19 mouse cellular contexts compared by ENCODE assay signal in the genomic region with DNA sequence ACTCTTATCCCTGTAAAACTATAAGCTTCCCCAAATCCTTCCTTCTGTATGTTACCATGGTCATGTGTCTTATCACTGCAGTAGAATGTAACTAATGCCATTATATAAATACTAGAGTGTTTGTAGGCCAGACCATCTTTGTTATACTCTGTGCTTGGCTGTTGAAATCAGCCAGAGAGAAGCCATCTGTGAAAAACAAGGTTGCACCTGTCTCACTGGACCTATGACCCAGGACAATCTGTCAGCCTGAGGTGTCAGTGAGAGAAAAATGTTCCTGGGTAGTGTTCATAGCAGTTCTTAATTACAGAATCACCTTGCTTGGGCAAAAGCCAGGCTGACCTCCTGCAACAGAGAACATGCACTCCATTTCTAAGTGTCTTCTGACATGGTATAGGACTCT.
"Had no signal": no experiment of that assay in that cellular context is flagged by ENCODE, and none has a peak within 500 bp of the region (broad histone marks: within the 10 kb centered on the region; RNA-seq: fewer than 3 reads in every experiment).

No protein-coding gene starts in this region.

- H3K27me3 ChIP-seq: kidney, embryonic 15.5 days; limb, embryonic 13.5 days; liver, embryonic 12.5 days; liver, embryonic 15.5 days; lung, embryonic 15.5 days; stomach, embryonic 15.5 days had no signal

- H3K27ac ChIP-seq: kidney, embryonic 15.5 days; left cerebral cortex, adult 2 months; limb, embryonic 10.5 days; limb, embryonic 13.5 days; liver, embryonic 12.5 days; liver, embryonic 15.5 days; lung, embryonic 15.5 days; stomach, embryonic 15.5 days had no signal

- H3K4me3 ChIP-seq: kidney, embryonic 15.5 days; left cerebral cortex, adult 2 months; limb, embryonic 10.5 days; limb, embryonic 13.5 days; liver, embryonic 12.5 days; liver, embryonic 15.5 days; lung, embryonic 15.5 days; stomach, embryonic 15.5 days had no signal

- H3K4me1 ChIP-seq: kidney, embryonic 15.5 days; limb, embryonic 10.5 days; limb, embryonic 13.5 days; liver, embryonic 12.5 days; liver, embryonic 15.5 days; lung, embryonic 15.5 days; stomach, embryonic 15.5 days had no signal

- DNase-seq: kidney, postnatal 10 days; kidney, postnatal 36 days; layer of hippocampus, postnatal 36 days; liver; lung, adult 18-20 months; lung, postnatal 10 days; lung, postnatal 4 days; midbrain, embryonic 14.5 days; right cerebral cortex, postnatal 14 days; right cerebral cortex, postnatal 4 days; thymus, postnatal 25 days had no signal
